Mouse (Mus musculus): ENCODE results near the gene Rufy3.

DNA sequence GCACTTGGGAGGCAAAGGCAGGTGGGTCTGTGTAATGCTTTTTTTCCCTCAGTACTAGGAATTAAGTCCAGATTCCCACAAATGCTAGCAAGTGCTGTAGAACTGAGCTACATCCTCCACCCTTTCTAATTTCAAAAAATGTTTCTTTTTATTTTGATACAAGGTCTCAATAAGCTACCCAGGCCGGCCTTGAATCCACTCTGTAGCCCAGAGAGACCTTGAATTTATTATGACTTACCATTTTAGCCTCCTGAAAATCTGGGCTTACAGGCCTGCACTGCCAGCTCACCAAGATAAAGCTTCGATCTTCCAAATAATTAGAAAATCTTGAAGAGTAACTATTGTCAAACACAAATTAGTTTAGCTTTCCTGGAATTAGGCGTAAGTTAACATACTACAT lies 39.2 kb downstream of the Rufy3 start:
- no peak for TF ChIP-seq POLR2A (IDR thresholded peaks at IDR 0.05; ENCODE audit: borderline replicate concordance, extremely low read depth, low read depth, low read length)
- TF ChIP-seq CTCF (IDR thresholded peaks at IDR 0.05; ENCODE audit: insufficient read depth, low read length) = no peak

Data from lung, adult 2 months (tissue).